Mouse (Mus musculus): Measurements from ENCODE around the gene Gm2832. TPM values are rescaled to one million over a fixed set of nuclear protein-coding genes. Genes with fewer than 3 reads are reported as not detected.
A peak's percentile ranks its signal among the peaks of the same experiment; 100 is the strongest.
"Not testable (repeated sequence)": the region's sequence is repeated elsewhere in the genome, so short reads cannot be mapped to it uniquely, and the experiment has no call there.

The Gm2832 gene
- polyA plus RNA-seq (2015; fragmentation: Nextera tagmentation; extraction: Ambion mirVana), result not detected in 2 replicates

DNA sequence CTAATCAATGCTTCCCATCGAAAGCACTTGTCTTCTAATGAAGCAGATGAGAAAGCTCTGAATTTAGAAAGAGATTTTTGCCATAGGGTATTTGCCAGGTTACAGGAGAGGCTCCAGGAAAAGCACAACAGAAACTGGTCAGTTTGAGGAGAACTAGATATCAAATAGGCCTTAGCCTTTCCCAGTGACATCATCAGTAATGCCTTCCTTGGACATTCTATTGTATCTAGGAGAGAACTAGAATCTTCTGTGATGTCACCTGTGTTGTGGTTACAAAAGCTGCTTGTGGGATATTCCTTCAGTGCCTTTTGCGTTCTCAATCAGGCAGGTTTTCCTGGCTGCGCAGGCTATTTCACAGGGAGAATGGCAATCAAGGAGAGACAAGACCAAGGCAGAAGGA is at the start of gene Gm2832:
Gm2832 (plus strand) TSS at position 301 of the 400 bp plus-strand sequence.
- not testable (repeated sequence) for H3K4me2 ChIP-seq; H3K4me1 ChIP-seq (replicated peaks); H3K9me3 ChIP-seq (replicated peaks); H3K9ac ChIP-seq; H3K27me3 ChIP-seq; H3K27ac ChIP-seq (replicated peaks); H3K4me3 ChIP-seq (replicated peaks); H3K36me3 ChIP-seq (replicated peaks); ATAC-seq (ENCODE audit: insufficient read depth)
- WGBS (ENCODE audit: insufficient replicate concordance), result 85% methylated on average over 2 of the region's 3 CpGs

DNA sequence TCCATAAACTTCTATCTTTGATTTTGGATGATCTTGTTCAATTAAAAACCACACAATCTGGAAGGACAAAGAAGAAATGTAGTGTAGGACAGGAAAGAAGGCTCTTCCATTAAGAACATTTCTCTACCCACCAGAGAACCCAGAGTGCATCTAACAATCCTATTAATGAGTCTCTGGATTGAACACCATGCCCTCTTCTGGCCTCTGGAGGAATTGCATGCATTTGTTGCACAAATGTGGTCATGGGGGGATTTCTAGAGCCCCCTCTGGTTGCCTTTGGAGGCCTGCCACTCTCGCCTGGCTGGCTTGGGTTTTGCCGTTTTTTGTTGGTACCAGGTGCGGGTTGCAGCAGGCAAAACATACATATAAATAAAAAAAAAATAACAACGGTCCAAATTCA is 15.3 kb upstream of the Gm2832 start:
- H3K27ac ChIP-seq (replicated peaks); H3K4me3 ChIP-seq (replicated peaks); H3K27me3 ChIP-seq; H3K9me3 ChIP-seq (replicated peaks); H3K4me2 ChIP-seq; H3K9ac ChIP-seq; H3K36me3 ChIP-seq (replicated peaks); H3K4me1 ChIP-seq (replicated peaks); ATAC-seq (ENCODE audit: insufficient read depth): not testable (repeated sequence)
- 17% methylated on average over 4 of the region's 4 CpGs for WGBS (ENCODE audit: insufficient replicate concordance)

DNA sequence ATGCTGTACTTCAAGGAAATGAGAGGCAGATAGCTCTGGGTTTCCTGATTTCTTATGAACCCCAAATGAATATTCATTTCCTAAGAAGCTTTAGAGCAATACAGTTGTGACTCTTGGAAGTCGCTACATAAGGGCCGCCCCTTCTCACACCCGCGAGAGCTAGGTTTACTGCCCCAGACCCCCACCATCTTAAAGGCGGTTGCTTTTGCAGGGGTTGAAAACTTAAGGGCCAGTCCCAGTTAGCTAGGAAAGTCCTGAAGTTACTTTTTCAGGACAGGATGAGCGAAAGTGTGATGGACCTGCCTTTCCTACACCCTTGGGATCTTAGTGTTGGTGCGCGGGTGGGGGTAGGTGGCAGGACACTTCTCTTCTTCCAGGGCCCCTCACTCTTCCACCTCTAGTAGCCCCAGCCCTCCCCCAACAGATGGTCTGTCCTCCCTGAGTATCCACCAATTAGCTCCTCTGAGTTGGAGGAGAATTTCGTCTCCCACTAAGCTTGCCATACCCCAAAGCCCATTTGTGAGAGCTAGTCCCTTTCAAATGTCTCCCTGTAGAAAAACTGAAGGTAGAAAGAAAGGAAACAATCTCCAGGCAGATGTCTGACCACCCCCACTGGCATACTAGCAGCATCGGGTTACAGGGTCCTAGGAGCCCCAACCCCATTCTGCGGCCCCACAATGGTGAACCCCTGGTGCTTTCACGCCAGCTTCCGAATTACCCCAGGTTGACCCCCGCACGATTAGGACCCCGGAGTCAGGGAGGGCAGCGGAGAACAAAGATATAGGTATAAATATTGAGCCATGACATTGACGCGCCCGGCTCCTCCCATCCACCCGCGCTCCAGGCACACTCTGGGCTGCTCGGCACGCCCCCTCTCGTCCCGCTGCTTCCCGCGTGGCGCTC is 14.5 kb upstream of the Gm2832 start:
- not testable (repeated sequence) for H3K9me3 ChIP-seq (replicated peaks); H3K36me3 ChIP-seq (replicated peaks); H3K9ac ChIP-seq; H3K27ac ChIP-seq (replicated peaks); H3K4me3 ChIP-seq (replicated peaks); H3K4me1 ChIP-seq (replicated peaks); ATAC-seq (ENCODE audit: insufficient read depth); H3K27me3 ChIP-seq
- 4% methylated on average over 25 of the region's 29 CpGs for WGBS (ENCODE audit: insufficient replicate concordance)
- H3K4me2 ChIP-seq, result peak overlapping the region; percentile 27; the same call in 1 of the 2 replicates

- H3K9ac ChIP-seq; H3K36me3 ChIP-seq (replicated peaks); H3K27me3 ChIP-seq; ATAC-seq (ENCODE audit: insufficient read depth); H3K4me1 ChIP-seq (replicated peaks); H3K9me3 ChIP-seq (replicated peaks); H3K4me3 ChIP-seq (replicated peaks); H3K27ac ChIP-seq (replicated peaks): not testable (repeated sequence)
- H3K4me2 ChIP-seq, result peak overlapping the region; percentile 27; the same call in 1 of the 2 replicates
- under 1% methylated on average over 26 of the region's 36 CpGs for WGBS (ENCODE audit: insufficient replicate concordance)
These were observed 13.6 kb upstream of the Gm2832 start for GRCm38 (mm10) chr14:41264756-41265566.

GRCm38 (mm10) chr14:41285965-41286364 is 7.4 kb downstream of the Gm2832 start:
- not testable (repeated sequence) for H3K4me3 ChIP-seq (replicated peaks); H3K27ac ChIP-seq (replicated peaks); ATAC-seq (ENCODE audit: insufficient read depth); H3K4me2 ChIP-seq; H3K9ac ChIP-seq; H3K27me3 ChIP-seq; H3K9me3 ChIP-seq (replicated peaks); H3K4me1 ChIP-seq (replicated peaks); H3K36me3 ChIP-seq (replicated peaks)
- 7% methylated on average over 1 of the region's 1 CpGs for WGBS (ENCODE audit: insufficient replicate concordance)

Other genes with a start within 250 kb of the Gm2832 start
- not detected in 2 replicates for gene Dydc2, start 209.6 kb upstream of the Gm2832 start, polyA plus RNA-seq (2015; fragmentation: Nextera tagmentation; extraction: Ambion mirVana)
- not detected in 2 replicates for gene Dydc1, start 205.9 kb upstream of the Gm2832 start, polyA plus RNA-seq (2015; fragmentation: Nextera tagmentation; extraction: Ambion mirVana)
- gene Mat1a, start 173.8 kb upstream of the Gm2832 start, polyA plus RNA-seq (2015; fragmentation: Nextera tagmentation; extraction: Ambion mirVana), result 55.9 and 83.9 TPM in 2 replicates
- gene Sftpa1, start 147.0 kb upstream of the Gm2832 start, polyA plus RNA-seq (2015; fragmentation: Nextera tagmentation; extraction: Ambion mirVana), result 0.02 and 0.14 TPM in 2 replicates
- gene Mbl1, start 127.3 kb upstream of the Gm2832 start, polyA plus RNA-seq (2015; fragmentation: Nextera tagmentation; extraction: Ambion mirVana), result 32.3 and 33.2 TPM in 2 replicates
- gene Sftpd, start 93.7 kb upstream of the Gm2832 start, polyA plus RNA-seq (2015; fragmentation: Nextera tagmentation; extraction: Ambion mirVana), result 0.20 and 0.41 TPM in 2 replicates
- not detected in 2 replicates for gene Gm5798, start 69.8 kb downstream of the Gm2832 start, polyA plus RNA-seq (2015; fragmentation: Nextera tagmentation; extraction: Ambion mirVana)
- not detected in 2 replicates for gene Gm7945, start 107.6 kb downstream of the Gm2832 start, polyA plus RNA-seq (2015; fragmentation: Nextera tagmentation; extraction: Ambion mirVana)
- gene Gm6482, start 129.5 kb downstream of the Gm2832 start, polyA plus RNA-seq (2015; fragmentation: Nextera tagmentation; extraction: Ambion mirVana), result not detected in 2 replicates
- not detected in 2 replicates for gene Gm7954, start 174.7 kb downstream of the Gm2832 start, polyA plus RNA-seq (2015; fragmentation: Nextera tagmentation; extraction: Ambion mirVana)
- not detected in 2 replicates for gene Gm3486, start 210.7 kb downstream of the Gm2832 start, polyA plus RNA-seq (2015; fragmentation: Nextera tagmentation; extraction: Ambion mirVana)